Mouse (Mus musculus): ENCODE measurements around the gene Mcm2. TPM values are rescaled to one million over a fixed set of nuclear protein-coding genes. Genes with fewer than 3 reads are reported as not detected.

Gene Mcm2
- polyA plus RNA-seq, 1 experiment = 133 TPM

- Histone ChIP-seq H3K36me3 (replicated peaks; ENCODE audit: low read length) (no peaks in the 10 kb centered on the region), H3K27me3 (replicated peaks) (peaks cover 51% of the 10 kb centered on the region), H3K9me3 (peaks cover 3% of the 10 kb centered on the region), H3K4me1 (peaks cover 46% of the 10 kb centered on the region), H3K4me3 (replicated peaks) (no peak overlapping the region)
- no peak for TF ChIP-seq GATA1 (IDR thresholded peaks at IDR 0.05; ENCODE audit: borderline replicate concordance, low read length)
- TF ChIP-seq FLI1 (IDR thresholded peaks at IDR 0.05; ENCODE audit: low read length) = no peak
Measured at GRCm38 (mm10) chr6:88858341-88858740, 40.2 kb downstream of the Mcm2 start.

- TF ChIP-seq FLI1 (IDR thresholded peaks at IDR 0.05; ENCODE audit: low read length) (no peak), GATA1 (IDR thresholded peaks at IDR 0.05; ENCODE audit: borderline replicate concordance, low read length) (no peak)
- peaks cover 46% of the 10 kb centered on the region for H3K27me3 ChIP-seq (replicated peaks)
- H3K4me3 ChIP-seq (replicated peaks) = no peak overlapping the region
- H3K4me1 ChIP-seq = peaks cover 50% of the 10 kb centered on the region
- H3K36me3 ChIP-seq (replicated peaks; ENCODE audit: low read length) = no peaks in the 10 kb centered on the region
- peaks cover 3% of the 10 kb centered on the region for H3K9me3 ChIP-seq
Measured at GRCm38 (mm10) chr6:88857830-88858229, 40.8 kb downstream of the Mcm2 start.

GRCm38 (mm10) chr6:88857249-88857648 is 41.3 kb downstream of the Mcm2 start:
- no peak for TF ChIP-seq FLI1 (IDR thresholded peaks at IDR 0.05; ENCODE audit: low read length)
- no peak for TF ChIP-seq GATA1 (IDR thresholded peaks at IDR 0.05; ENCODE audit: borderline replicate concordance, low read length)
- Histone ChIP-seq H3K36me3 (replicated peaks; ENCODE audit: low read length) (no peaks in the 10 kb centered on the region), H3K9me3 (peaks cover 3% of the 10 kb centered on the region), H3K4me1 (peaks cover 50% of the 10 kb centered on the region), H3K4me3 (replicated peaks) (no peak overlapping the region), H3K27me3 (replicated peaks) (peaks cover 46% of the 10 kb centered on the region)

GRCm38 (mm10) chr6:88855636-88856035 is 42.9 kb downstream of the Mcm2 start:
- Histone ChIP-seq H3K27me3 (replicated peaks) (peaks cover 48% of the 10 kb centered on the region), H3K9me3 (no peaks in the 10 kb centered on the region), H3K4me1 (peaks cover 49% of the 10 kb centered on the region), H3K36me3 (replicated peaks; ENCODE audit: low read length) (no peaks in the 10 kb centered on the region), H3K4me3 (replicated peaks) (no peak overlapping the region)
- TF ChIP-seq GATA1 (IDR thresholded peaks at IDR 0.05; ENCODE audit: borderline replicate concordance, low read length) = no peak
- TF ChIP-seq FLI1 (IDR thresholded peaks at IDR 0.05; ENCODE audit: low read length) = no peak

- Histone ChIP-seq H3K27me3 (replicated peaks) (peaks cover 40% of the 10 kb centered on the region), H3K4me3 (replicated peaks) (no peak overlapping the region), H3K36me3 (replicated peaks; ENCODE audit: low read length) (no peaks in the 10 kb centered on the region), H3K4me1 (peaks cover 52% of the 10 kb centered on the region), H3K9me3 (no peaks in the 10 kb centered on the region)
- TF ChIP-seq FLI1 (IDR thresholded peaks at IDR 0.05; ENCODE audit: low read length) (no peak), GATA1 (IDR thresholded peaks at IDR 0.05; ENCODE audit: borderline replicate concordance, low read length) (no peak)
Measured at GRCm38 (mm10) chr6:88854509-88854908, 44.1 kb downstream of the Mcm2 start.

GRCm38 (mm10) chr6:88850034-88850433 is 48.5 kb downstream of the Mcm2 start:
- H3K9me3 ChIP-seq = no peaks in the 10 kb centered on the region
- peaks cover 59% of the 10 kb centered on the region for H3K4me1 ChIP-seq
- peaks cover 25% of the 10 kb centered on the region for H3K27me3 ChIP-seq (replicated peaks)
- TF ChIP-seq GATA1 (IDR thresholded peaks at IDR 0.05; ENCODE audit: borderline replicate concordance, low read length) = no peak
- no peak for TF ChIP-seq FLI1 (IDR thresholded peaks at IDR 0.05; ENCODE audit: low read length)
- no peaks in the 10 kb centered on the region for H3K36me3 ChIP-seq (replicated peaks; ENCODE audit: low read length)
- H3K4me3 ChIP-seq (replicated peaks) = no peak overlapping the region

- no peak overlapping the region for H3K4me3 ChIP-seq (replicated peaks)
- TF ChIP-seq GATA1 (IDR thresholded peaks at IDR 0.05; ENCODE audit: borderline replicate concordance, low read length) (no peak), FLI1 (IDR thresholded peaks at IDR 0.05; ENCODE audit: low read length) (no peak)
- peaks cover 54% of the 10 kb centered on the region for H3K4me1 ChIP-seq
- H3K9me3 ChIP-seq = no peaks in the 10 kb centered on the region
- H3K36me3 ChIP-seq (replicated peaks; ENCODE audit: low read length) = no peaks in the 10 kb centered on the region
- H3K27me3 ChIP-seq (replicated peaks) = peaks cover 18% of the 10 kb centered on the region
Measured at GRCm38 (mm10) chr6:88849270-88849669, 49.3 kb downstream of the Mcm2 start.

GRCm38 (mm10) chr6:88847571-88847970 is 51.0 kb downstream of the Mcm2 start:
- no peak for TF ChIP-seq FLI1 (IDR thresholded peaks at IDR 0.05; ENCODE audit: low read length)
- no peak for TF ChIP-seq GATA1 (IDR thresholded peaks at IDR 0.05; ENCODE audit: borderline replicate concordance, low read length)
- H3K27me3 ChIP-seq (replicated peaks) = peaks cover 13% of the 10 kb centered on the region
- no peaks in the 10 kb centered on the region for H3K36me3 ChIP-seq (replicated peaks; ENCODE audit: low read length)
- no peak overlapping the region for H3K4me3 ChIP-seq (replicated peaks)
- H3K4me1 ChIP-seq = peaks cover 59% of the 10 kb centered on the region
- H3K9me3 ChIP-seq = no peaks in the 10 kb centered on the region

GRCm38 (mm10) chr6:88844901-88845565 is 53.5 kb downstream of the Mcm2 start:
- no peak for TF ChIP-seq GATA1 (IDR thresholded peaks at IDR 0.05; ENCODE audit: borderline replicate concordance, low read length)
- TF ChIP-seq FLI1 (IDR thresholded peaks at IDR 0.05; ENCODE audit: low read length) = no peak
- Histone ChIP-seq H3K36me3 (replicated peaks; ENCODE audit: low read length) (peaks cover 9% of the 10 kb centered on the region), H3K4me1 (peaks cover 63% of the 10 kb centered on the region), H3K9me3 (no peaks in the 10 kb centered on the region), H3K27me3 (replicated peaks) (peaks cover 10% of the 10 kb centered on the region), H3K4me3 (replicated peaks) (no peak overlapping the region)

- Histone ChIP-seq H3K4me1 (peaks cover 63% of the 10 kb centered on the region), H3K9me3 (no peaks in the 10 kb centered on the region), H3K4me3 (replicated peaks) (no peak overlapping the region), H3K27me3 (replicated peaks) (peaks cover 10% of the 10 kb centered on the region), H3K36me3 (replicated peaks; ENCODE audit: low read length) (peaks cover 19% of the 10 kb centered on the region)
- TF ChIP-seq FLI1 (IDR thresholded peaks at IDR 0.05; ENCODE audit: low read length) (no peak), GATA1 (IDR thresholded peaks at IDR 0.05; ENCODE audit: borderline replicate concordance, low read length) (no peak)
Measured at GRCm38 (mm10) chr6:88843781-88844725, 54.5 kb downstream of the Mcm2 start.
